Mouse (Mus musculus) megakaryocyte, embryonic 14.5 days (primary cell): Measurements from ENCODE around the gene Evpl.

Source experiments
- FLI1 ChIP-seq: IDR thresholded peaks from 2 replicates; pipeline ENCODE4 v1.6.1; 2012; ENCODE audit warnings: low read length, inconsistent platforms, mixed read lengths
- GATA1 ChIP-seq: IDR thresholded peaks from 3 replicates; pipeline ENCODE4 v1.6.1; 2012; ENCODE audit warnings: mixed read lengths, low read length, inconsistent platforms, borderline replicate concordance

DNA sequence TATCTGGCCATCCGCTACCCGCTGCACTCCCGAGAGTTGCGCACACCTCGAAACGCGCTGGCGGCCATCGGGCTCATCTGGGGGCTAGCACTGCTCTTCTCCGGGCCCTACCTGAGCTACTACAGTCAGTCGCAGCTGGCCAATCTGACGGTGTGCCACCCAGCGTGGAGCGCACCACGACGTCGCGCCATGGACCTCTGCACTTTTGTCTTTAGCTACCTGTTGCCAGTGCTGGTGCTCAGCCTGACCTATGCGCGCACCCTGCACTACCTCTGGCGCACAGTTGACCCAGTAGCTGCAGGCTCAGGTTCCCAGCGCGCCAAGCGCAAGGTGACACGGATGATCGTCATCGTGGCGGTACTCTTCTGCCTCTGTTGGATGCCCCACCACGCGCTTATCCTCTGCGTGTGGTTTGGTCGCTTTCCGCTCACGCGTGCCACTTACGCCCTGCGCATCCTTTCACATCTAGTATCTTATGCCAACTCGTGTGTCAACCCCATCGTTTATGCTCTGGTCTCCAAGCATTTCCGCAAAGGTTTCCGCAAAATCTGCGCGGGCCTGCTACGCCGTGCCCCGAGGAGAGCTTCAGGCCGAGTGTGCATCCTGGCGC is 45.1 kb upstream of the Evpl start:
- TF ChIP-seq GATA1 (no peak), FLI1 (no peak)
